ENCODE assay signal across 19 mouse cellular contexts in genomic region chr3:153687896-153688295, GRCm38 (mm10). TPM values are rescaled to one million over a fixed set of nuclear protein-coding genes. Genes with fewer than 3 reads are reported as not detected.
A peak's percentile ranks its signal among the peaks of the same experiment; 100 is the strongest.
DNase-seq lines count a peak whose midpoint lies in the region; ATAC-seq and TF ChIP-seq lines count a peak whose summit lies in the region.
"Had no signal": no experiment of that assay in that cellular context is flagged by ENCODE, and none has a peak within 500 bp of the region (broad histone marks: within the 10 kb centered on the region; RNA-seq: fewer than 3 reads in every experiment).

No protein-coding gene starts in this region.

- peak; percentile 41 for DNase-seq in layer of hippocampus, adult 11-12 months (ENCODE audit: low spot score)
- no peak for DNase-seq in layer of hippocampus, postnatal 10 days (ENCODE audit: low spot score in 2 of 2)
- no peak for DNase-seq in liver
- peak; percentile 51 for DNase-seq in telencephalon, adult 2 months (ENCODE audit: low read depth, low spot score)
- no peak for DNase-seq in gastrocnemius, postnatal 14 days
- DNase-seq: adrenal gland, adult 2 months; adrenal gland, postnatal 25 days; cerebellum, adult 8-10 months; cerebellum, postnatal 36 days; forebrain, postnatal 0 days; heart, adult 18-20 months; heart, postnatal 10 days had no signal

- no peak overlapping the region for H3K9ac ChIP-seq in liver, embryonic 12.5 days
- H3K9ac ChIP-seq: forebrain, embryonic 13.5 days; forebrain, postnatal 0 days; hindbrain, embryonic 13.5 days had no signal

- H3K27ac ChIP-seq in liver, embryonic 12.5 days: peak overlapping the region; percentile 97
- peak overlapping the region; percentile 97 for H3K27ac ChIP-seq in cortical plate, adult 2 months (ENCODE audit: insufficient read depth, low read length)
- H3K27ac ChIP-seq: embryonic facial prominence, embryonic 10.5 days; forebrain, embryonic 13.5 days; hindbrain, embryonic 13.5 days; hindbrain, postnatal 0 days had no signal

- 0 out of 2 replicates have a peak, but pooled peaks cover 4% of the 10 kb centered on the region for H3K36me3 ChIP-seq in liver, embryonic 12.5 days
- H3K36me3 ChIP-seq: embryonic facial prominence, embryonic 10.5 days; heart, embryonic 10.5 days; hindbrain, embryonic 13.5 days had no signal

- no peak for TF ChIP-seq CTCF in cortical plate, adult 2 months (IDR thresholded peaks at IDR 0.05; ENCODE audit: extremely low read depth, insufficient read depth, low read length)

- peaks cover 84% of the 10 kb centered on the region for H3K4me1 ChIP-seq in liver, embryonic 12.5 days
- H3K4me1 ChIP-seq in cortical plate, adult 2 months (ENCODE audit: control insufficient read depth, insufficient read depth, low read length): peaks cover 1% of the 10 kb centered on the region; the same call in 1 of the 2 replicates
- H3K4me1 ChIP-seq: forebrain, embryonic 13.5 days had no signal

- H3K4me3 ChIP-seq in liver, embryonic 12.5 days: no peak overlapping the region
- no peak overlapping the region for H3K4me3 ChIP-seq in cortical plate, adult 2 months (ENCODE audit: insufficient read depth, low read length)
- H3K4me3 ChIP-seq: embryonic facial prominence, embryonic 10.5 days; forebrain, embryonic 13.5 days; heart, embryonic 10.5 days; hindbrain, embryonic 13.5 days had no signal

- 87% methylated on average over 5 of the region's 5 CpGs for WGBS in liver, embryonic 12.5 days (ENCODE audit: insufficient replicate concordance)

- intact Hi-C loops in gastrocnemius, postnatal 14 days (cut with DNase I; ENCODE audit: low total_unique reads): no loop called here

- no peak overlapping the region for H3K4me2 ChIP-seq in liver, embryonic 12.5 days
- H3K4me2 ChIP-seq: forebrain, embryonic 13.5 days; hindbrain, embryonic 13.5 days had no signal

- ATAC-seq in liver, embryonic 12.5 days: no peak
- ATAC-seq: forebrain, embryonic 13.5 days; forebrain, postnatal 0 days; hindbrain, postnatal 0 days had no signal

- no peaks in the 10 kb centered on the region for H3K27me3 ChIP-seq in liver, embryonic 12.5 days (replicated peaks)
- H3K27me3 ChIP-seq: forebrain, embryonic 13.5 days; hindbrain, embryonic 13.5 days had no signal

- TF ChIP-seq POLR2A in cortical plate, adult 2 months (IDR thresholded peaks at IDR 0.05; ENCODE audit: extremely low read depth, insufficient read depth, low read length): no peak

- peaks cover 5% of the 10 kb centered on the region; the same call in 1 of the 2 replicates for H3K9me3 ChIP-seq in liver, embryonic 12.5 days (replicated peaks)
- H3K9me3 ChIP-seq: embryonic facial prominence, embryonic 10.5 days; forebrain, embryonic 13.5 days; heart, embryonic 10.5 days; hindbrain, embryonic 13.5 days had no signal

RNA-seq across cellular contexts. Expression of gene St6galnac3, which starts 37.1 kb away (rescaled TPM):
- total RNA-seq in layer of hippocampus, postnatal 10 days (2021): 10 to 100 TPM; 22.3 to 24.9 TPM
- 12.9 and 13.6 TPM in 2 replicates for polyA plus RNA-seq in liver, embryonic 12.5 days (2016; fragmentation: Nextera tagmentation; extraction: Ambion mirVana)
- 10.7 and 16.7 TPM in 2 replicates for polyA plus RNA-seq in cortical plate, adult 2 months (2012; rRNA removed)
- total RNA-seq in gastrocnemius, postnatal 14 days (2021): 1 to 10 TPM; 2.9 to 4.4 TPM

Comparison
In these comparisons a context has a peak if more than half of its experiments do, and no peak if none do; other contexts are left out.
1. DNase-seq: peak in layer of hippocampus, adult 11-12 months (single experiment) and telencephalon, adult 2 months (single experiment); none in layer of hippocampus, postnatal 10 days (0 of 2), liver (single experiment) and gastrocnemius, postnatal 14 days (single experiment).
2. RNA of gene St6galnac3, which starts 37.1 kb away (total RNA-seq): 22.3 to 24.9 TPM in layer of hippocampus, postnatal 10 days; 2.9 to 4.4 TPM in gastrocnemius, postnatal 14 days; every median in the first group is over 4 times any median in the second.